Mouse (Mus musculus): Measurements from ENCODE around the gene Zfp367. TPM values are rescaled to one million over a fixed set of nuclear protein-coding genes. Genes with fewer than 3 reads are reported as not detected.
A peak's percentile ranks its signal among the peaks of the same experiment; 100 is the strongest.

Zfp367 gene
- total RNA-seq, 2 experiments from 2014 or later = 10.9 to 12.9 TPM

- DNase-seq = peak; percentile 99
- intact Hi-C loops (cut with DNase I; ENCODE audit: low total_unique reads) = no loop called here
These were observed 8.5 kb upstream of the Zfp367 start, which contains the start of gene Habp4 for GRCm38 (mm10) chr13:64161548-64161915. Gene Habp4, plus strand, starts transcription at chr13:64161824.

DNA sequence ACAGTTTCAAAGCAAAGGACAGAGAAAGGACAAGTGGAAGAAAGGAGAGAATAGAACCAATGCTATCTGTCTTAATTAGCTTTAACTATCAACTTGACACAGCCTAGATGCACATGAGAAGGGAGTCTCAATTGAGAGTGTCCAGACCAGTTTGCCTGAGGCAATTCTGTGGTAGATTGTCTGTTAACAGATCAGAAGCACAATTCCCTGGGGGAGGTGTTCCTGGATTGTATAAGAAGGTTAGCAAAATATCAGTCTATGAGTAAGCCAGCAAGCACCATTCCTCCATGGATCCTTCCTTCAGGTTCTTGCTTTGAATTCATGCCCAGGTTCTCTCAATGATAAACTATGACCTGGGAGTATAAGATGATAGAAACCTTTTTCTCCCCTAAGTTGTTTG lies 4.0 kb upstream of the Zfp367 start:
- intact Hi-C loops (cut with DNase I; ENCODE audit: low total_unique reads) = no loop called here
- no peak for DNase-seq

DNA sequence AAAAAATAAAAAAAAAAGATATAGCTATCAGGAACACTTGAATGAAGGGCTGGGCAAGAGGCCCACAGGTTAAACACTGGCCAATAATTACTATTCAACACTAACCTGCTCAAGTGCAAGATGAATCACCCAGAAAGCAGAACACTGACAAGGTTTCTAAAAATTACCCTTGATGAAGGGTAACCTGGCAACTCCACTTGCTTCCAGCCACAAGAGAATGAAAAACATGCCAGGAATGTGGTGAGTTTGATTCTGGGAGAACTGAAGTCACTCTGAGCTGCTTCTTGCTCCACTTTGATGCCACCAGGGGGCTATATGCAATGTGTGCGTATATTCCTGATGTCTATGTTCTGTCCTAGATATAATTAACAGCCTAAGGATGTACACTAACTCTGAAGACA lies 2.2 kb upstream of the Zfp367 start:
- DNase-seq = no peak
- intact Hi-C loops (cut with DNase I; ENCODE audit: low total_unique reads) = no loop called here

GRCm38 (mm10) chr13:64154651-64155050 lies 1.6 kb upstream of the Zfp367 start:
- intact Hi-C loops (cut with DNase I; ENCODE audit: low total_unique reads) = no loop called here
- DNase-seq = no peak

GRCm38 (mm10) chr13:64153751-64154267 lies 807 bp upstream of the Zfp367 start:
- peak; percentile 46 for DNase-seq
- intact Hi-C loops (cut with DNase I; ENCODE audit: low total_unique reads) = no loop called here

GRCm38 (mm10) chr13:64152671-64153082 lies 325 bp downstream of the Zfp367 start:
- DNase-seq = no peak
- intact Hi-C loops (cut with DNase I; ENCODE audit: low total_unique reads) = no loop called here

GRCm38 (mm10) chr13:64152241-64152669 lies 747 bp downstream of the Zfp367 start:
- intact Hi-C loops (cut with DNase I; ENCODE audit: low total_unique reads) = no loop called here

GRCm38 (mm10) chr13:64150121-64150520 lies 2.9 kb downstream of the Zfp367 start:
- intact Hi-C loops (cut with DNase I; ENCODE audit: low total_unique reads) = no loop called here
- DNase-seq = no peak

More at GRCm38 (mm10) chr13:64152241-64152669, 747 bp downstream of the Zfp367 start:
- DNase-seq = peak; percentile 89

DNA sequence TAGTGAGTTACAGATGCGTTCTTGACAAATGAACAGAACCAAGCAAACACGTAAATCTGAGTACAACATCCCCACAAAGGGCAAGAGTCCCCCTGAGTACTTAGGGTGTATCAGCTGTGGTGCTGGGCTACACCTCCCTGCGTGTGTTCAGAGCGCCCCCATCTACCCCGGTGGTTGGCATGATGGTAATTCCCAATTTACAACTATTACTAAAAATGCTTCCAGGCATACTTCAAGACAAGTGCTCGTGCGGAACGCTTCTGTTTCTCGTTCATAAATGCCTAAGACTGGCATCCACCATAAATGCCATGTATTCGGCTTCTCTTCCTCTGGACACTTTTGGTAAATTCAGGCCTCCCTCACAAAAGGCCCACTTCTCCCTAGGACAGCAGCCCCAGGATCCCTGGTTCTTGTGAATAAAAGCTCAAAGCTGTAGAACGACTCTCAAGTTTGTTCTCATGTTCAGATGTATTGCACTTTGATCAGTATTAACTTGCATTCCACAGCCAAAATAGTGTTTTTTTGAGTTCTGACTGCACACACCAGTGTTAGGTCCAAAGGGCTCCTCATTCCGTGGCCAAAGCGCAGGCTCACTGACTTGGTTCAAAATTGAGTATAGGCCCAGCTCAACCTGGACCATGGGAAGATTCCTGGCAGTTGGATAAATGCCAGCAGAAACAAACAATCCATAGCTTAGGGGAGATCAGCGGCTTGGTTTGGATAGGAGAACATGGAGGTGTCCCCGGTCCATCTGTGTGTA lies 23.2 kb downstream of the Zfp367 start:
- intact Hi-C loops (cut with DNase I; ENCODE audit: low total_unique reads) = no loop called here
- DNase-seq = peak; percentile 17

DNA sequence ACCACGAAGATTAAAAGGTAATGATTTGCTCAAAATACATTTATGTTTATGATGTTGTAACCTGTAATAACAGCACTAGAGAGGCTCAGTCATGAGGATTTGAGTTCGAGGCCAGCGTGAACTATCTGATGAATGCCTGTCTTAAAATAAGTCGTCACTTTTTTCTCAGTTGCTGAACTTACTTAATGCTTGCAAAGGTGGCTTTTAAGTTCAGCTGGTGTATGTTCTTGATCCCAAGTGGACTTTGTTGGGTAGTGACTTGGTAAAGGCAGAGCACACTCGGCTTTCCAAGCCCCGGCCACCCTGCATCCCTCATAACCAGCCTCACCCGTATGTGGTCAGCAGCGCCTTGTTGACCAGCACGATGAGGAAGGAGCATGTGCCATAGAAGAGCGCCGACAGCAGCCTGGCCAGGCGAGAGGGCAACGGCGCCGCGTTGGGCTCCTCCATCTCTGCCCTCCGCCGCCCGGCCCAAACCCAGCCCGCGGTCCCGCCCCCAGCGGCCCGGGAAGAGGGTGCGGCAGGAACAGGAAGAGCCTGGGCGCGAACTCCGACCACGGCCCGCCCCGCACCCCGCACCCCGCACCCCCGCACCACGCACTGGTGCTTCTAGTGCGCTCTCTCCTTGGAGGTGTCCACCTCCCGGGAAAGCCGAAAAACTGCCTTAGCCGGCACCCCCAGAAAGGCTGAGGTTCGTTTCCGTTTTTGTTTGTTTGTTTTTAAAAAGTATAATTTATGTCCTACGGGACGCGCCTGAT lies 24.0 kb downstream of the Zfp367 start, which contains the start of gene Slc35d2:
Gene Slc35d2 (minus strand): TSS at position 511 of the 758 bp plus-strand sequence.
- peak; percentile 72 for DNase-seq
- intact Hi-C loops (cut with DNase I; ENCODE audit: low total_unique reads) = no loop called here

- intact Hi-C loops (cut with DNase I; ENCODE audit: low total_unique reads) = no loop called here
- DNase-seq = no peak
These were observed 26.7 kb downstream of the Zfp367 start for GRCm38 (mm10) chr13:64126316-64126715.

- intact Hi-C loops (cut with DNase I; ENCODE audit: low total_unique reads) = no loop called here
- no peak for DNase-seq
These were observed 28.1 kb downstream of the Zfp367 start for GRCm38 (mm10) chr13:64124886-64125285.

- intact Hi-C loops (cut with DNase I; ENCODE audit: low total_unique reads) = no loop called here
These were observed 29.4 kb downstream of the Zfp367 start for GRCm38 (mm10) chr13:64123491-64124188.

DNA sequence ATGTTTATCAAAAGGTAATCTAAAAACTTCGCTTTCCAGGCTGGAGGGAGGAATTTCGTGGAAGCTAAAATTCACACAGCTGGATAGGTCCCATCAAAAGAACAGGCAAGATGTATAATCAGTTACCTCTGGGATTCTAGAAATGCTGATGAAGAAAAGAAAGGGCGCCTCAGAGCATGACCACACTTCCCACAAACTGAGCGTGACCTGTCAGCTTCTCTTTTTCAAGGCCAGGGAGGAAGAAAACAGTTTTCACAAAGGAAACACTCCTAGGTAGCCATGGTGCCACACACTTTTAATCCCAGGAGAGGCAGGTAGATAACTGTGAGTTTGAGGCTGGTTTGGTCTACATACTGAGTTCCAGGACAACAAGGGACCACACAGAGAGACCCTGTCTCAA lies 32.2 kb downstream of the Zfp367 start:
- no peak for DNase-seq
- intact Hi-C loops (cut with DNase I; ENCODE audit: low total_unique reads) = no loop called here

More at GRCm38 (mm10) chr13:64123491-64124188, 29.4 kb downstream of the Zfp367 start:
- no peak for DNase-seq

GRCm38 (mm10) chr13:64117442-64117841 lies 35.6 kb downstream of the Zfp367 start:
- intact Hi-C loops (cut with DNase I; ENCODE audit: low total_unique reads) = no loop called here
- DNase-seq = no peak

DNA sequence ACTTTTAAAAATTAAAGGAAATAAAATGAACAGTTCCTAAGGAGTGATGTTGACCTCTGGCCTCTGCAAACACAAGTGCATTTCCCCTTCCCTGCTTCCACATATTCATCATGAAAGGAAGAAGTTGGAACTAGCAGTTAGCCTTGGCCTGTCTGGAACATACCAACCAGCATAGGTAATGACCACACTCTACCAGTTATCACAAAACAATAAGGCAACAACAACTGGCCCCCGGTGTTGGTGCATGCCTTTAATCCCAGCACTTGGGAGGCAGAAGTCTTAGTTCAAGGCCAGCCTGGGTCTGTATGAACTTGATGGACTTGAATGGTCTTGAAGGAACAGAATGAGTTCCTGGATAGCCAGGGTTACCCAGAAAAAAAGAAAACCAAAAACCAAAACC lies 42.6 kb downstream of the Zfp367 start:
- DNase-seq = no peak
- intact Hi-C loops (cut with DNase I; ENCODE audit: low total_unique reads) = no loop called here

- DNase-seq = no peak
- intact Hi-C loops (cut with DNase I; ENCODE audit: low total_unique reads) = no loop called here
These were observed 44.6 kb downstream of the Zfp367 start for GRCm38 (mm10) chr13:64108381-64108850.

DNA sequence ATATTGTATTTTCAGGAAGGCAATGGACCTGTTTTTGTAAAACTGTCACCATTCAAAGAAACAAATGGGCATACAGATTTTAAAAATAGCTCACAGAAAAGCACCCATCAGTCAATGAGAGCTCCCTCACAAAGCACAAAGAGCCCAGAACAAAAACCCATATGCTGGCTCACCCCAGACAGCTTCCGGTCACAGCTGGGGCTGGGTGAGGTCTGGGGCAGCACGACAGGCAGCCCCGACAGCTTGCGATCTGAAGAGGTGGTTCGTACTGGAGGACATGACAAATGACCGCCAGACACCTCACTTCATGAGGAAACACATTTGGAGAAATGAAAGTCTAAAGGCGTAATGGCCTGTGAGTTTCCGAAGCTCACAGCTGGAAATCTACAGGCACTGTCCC lies 45.5 kb downstream of the Zfp367 start:
- DNase-seq = no peak
- intact Hi-C loops (cut with DNase I; ENCODE audit: low total_unique reads) = no loop called here

GRCm38 (mm10) chr13:64107105-64107504 lies 45.9 kb downstream of the Zfp367 start:
- intact Hi-C loops (cut with DNase I; ENCODE audit: low total_unique reads) = no loop called here
- no peak for DNase-seq

- intact Hi-C loops (cut with DNase I; ENCODE audit: low total_unique reads) = no loop called here
- no peak for DNase-seq
These were observed 47.3 kb downstream of the Zfp367 start for GRCm38 (mm10) chr13:64105690-64106089.
